Mouse (Mus musculus) erythroblast, embryonic 14.5 days (primary cell): ENCODE measurements around the gene Pa2g4.

ENCODE experiments used
- GATA1 ChIP-seq: IDR thresholded peaks from 2 replicates; pipeline ENCODE4 v1.6.1; 2012; ENCODE audit warnings: low read length, inconsistent platforms, mixed read lengths
- TAL1 ChIP-seq: IDR thresholded peaks from 3 replicates; pipeline ENCODE4 v1.6.1; 2012; ENCODE audit warnings: low read length, inconsistent platforms, mixed read lengths

DNA sequence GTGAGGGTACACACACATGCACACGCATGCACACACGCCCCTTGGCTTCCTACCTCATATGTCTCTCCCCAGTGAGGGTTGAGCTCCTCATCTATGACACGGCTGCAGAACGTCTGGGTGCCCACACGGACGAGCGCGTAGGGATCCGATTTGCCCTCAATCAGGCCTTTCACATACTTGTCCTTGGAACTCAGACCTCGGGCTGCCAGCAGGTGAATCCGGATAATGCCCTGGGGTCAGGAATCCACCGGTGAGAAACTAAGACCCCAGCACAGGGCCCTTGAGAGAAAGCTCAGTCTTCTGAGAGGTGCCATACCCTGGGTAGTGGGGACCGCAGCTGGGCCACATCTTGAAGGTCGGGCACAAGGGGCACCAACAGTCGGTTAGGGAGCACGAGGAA is 45.2 kb downstream of the Pa2g4 start:
- TF ChIP-seq GATA1 (no peak), TAL1 (no peak)
